Mouse (Mus musculus) kidney, embryonic 16.5 days (tissue): ENCODE measurements around the gene Fgfr2. TPM values are rescaled to one million over a fixed set of nuclear protein-coding genes. Genes with fewer than 3 reads are reported as not detected.
A peak's percentile ranks its signal among the peaks of the same experiment; 100 is the strongest.

ENCODE experiments used
- ATAC-seq: fragments of 200-750 bp; cut with Nextera tagmentation; 2 replicates; pipeline ENCODE4 v1.8.0; 2017; ENCODE audit warnings: moderate TSS enrichment; ENCODE audit not compliant: low FRiP score, low TSS enrichment
- H3K27ac ChIP-seq: fragments of 300-500 bp; sonication (generic); 2 replicates; pipeline ENCODE4 v1.5.1; 2014; ENCODE audit warnings: low read length
- H3K27me3 ChIP-seq: fragments of 300-500 bp; sonication (generic); 2 replicates; pipeline ENCODE4 v1.6.1; 2014; ENCODE audit warnings: low read length, control low read depth, mixed read lengths; ENCODE audit not compliant: insufficient read depth
- H3K36me3 ChIP-seq: fragments of 300-500 bp; sonication (generic); 2 replicates; pipeline ENCODE4 v1.6.1; 2014; ENCODE audit warnings: low read length, control low read depth, mixed read lengths; ENCODE audit not compliant: insufficient read depth
- H3K4me1 ChIP-seq: fragments of 300-500 bp; sonication (generic); 2 replicates; pipeline ENCODE4 v1.6.1; 2014; ENCODE audit warnings: low read length, control low read depth, mixed read lengths; ENCODE audit not compliant: insufficient read depth
- H3K4me2 ChIP-seq: fragments of 300-500 bp; sonication (generic); replicated peaks from 2 replicates; pipeline ENCODE4 v1.6.1; 2014; ENCODE audit warnings: low read depth, low read length
- H3K4me3 ChIP-seq: fragments of 300-500 bp; sonication (generic); 2 replicates; pipeline ENCODE4 v1.5.1; 2014; ENCODE audit warnings: mild to moderate bottlenecking, low read length
- H3K9ac ChIP-seq: fragments of 300-500 bp; sonication (generic); replicated peaks from 2 replicates; pipeline ENCODE4 v1.6.1; 2014; ENCODE audit warnings: low read length
- H3K9me3 ChIP-seq: fragments of 300-500 bp; sonication (generic); 2 replicates; pipeline ENCODE4 v1.6.1; 2016; ENCODE audit warnings: low read length, control low read depth
- WGBS: fragments of 180-500 bp; shearing (Covaris S2); extraction: QIAGEN DNeasy Blood & Tissue Kit; methylation state at CpG from one replicate; pipeline ENCODE4 v1.1.7; 2014; 5-methylcytosine and 5-hydroxymethylcytosine counted together
- polyA plus RNA-seq: library from polyadenylated mRNA; unstranded; fragments of >200 nt; fragmentation: Nextera tagmentation; extraction: Ambion mirVana; gene quantifications from 2 replicates; pipeline ENCODE4 v1.2.1, GENCODE M21; 2015

Fgfr2 gene
- polyA plus RNA-seq, 1 experiment from 2014 or later, result 118 TPM

DNA sequence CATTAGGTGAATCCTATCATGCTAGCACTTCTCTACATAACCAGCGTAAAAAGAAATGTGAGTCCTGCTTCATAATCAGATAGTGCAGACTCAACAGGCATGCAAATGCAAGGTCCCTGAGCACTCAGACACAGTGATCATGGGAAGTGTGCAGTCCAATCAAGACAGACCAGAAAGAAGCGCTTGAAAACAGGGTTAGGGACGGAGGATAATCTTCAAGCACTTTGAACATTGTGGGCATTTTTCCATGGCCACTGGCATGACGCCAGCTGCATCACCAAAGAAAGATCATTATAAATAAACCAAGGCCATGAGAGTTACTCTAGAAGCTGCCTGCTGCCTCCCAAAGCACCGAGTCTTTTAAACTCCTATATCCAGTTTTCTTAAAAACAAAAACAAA, 2923.8 kb downstream of the Fgfr2 start:
- no peak for ATAC-seq
- peaks cover 24% of the 10 kb centered on the region for H3K36me3 ChIP-seq
- no peak overlapping the region for H3K9ac ChIP-seq
- no peak overlapping the region for H3K27ac ChIP-seq
- H3K4me2 ChIP-seq, result no peak overlapping the region
- WGBS, result 84% methylated on average over 5 of the region's 5 CpGs
- H3K27me3 ChIP-seq, result no peaks in the 10 kb centered on the region
- peaks cover 33% of the 10 kb centered on the region for H3K4me1 ChIP-seq
- no peak overlapping the region for H3K4me3 ChIP-seq
- H3K9me3 ChIP-seq, result no peaks in the 10 kb centered on the region

DNA sequence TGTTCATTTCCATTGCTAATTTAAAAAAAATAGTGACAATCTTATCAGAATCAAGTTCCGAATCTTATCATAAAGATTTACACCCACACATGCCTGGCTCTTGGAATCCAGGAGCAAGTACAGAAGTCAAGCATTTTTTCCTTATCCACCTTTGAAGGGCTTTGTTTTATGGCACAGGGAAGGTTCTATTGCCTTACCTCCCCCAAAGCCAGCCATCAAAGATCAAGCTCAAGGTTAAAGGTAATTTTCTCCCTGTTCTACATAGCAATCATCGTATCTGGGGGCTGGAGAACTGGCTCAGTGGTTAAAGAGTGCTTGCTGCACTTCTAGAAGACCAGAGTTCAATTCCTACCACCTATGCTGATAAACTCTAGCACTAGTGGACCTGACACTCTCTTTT, 2928.1 kb downstream of the Fgfr2 start:
- H3K4me2 ChIP-seq, result no peak overlapping the region
- no peak for ATAC-seq
- H3K4me3 ChIP-seq, result no peak overlapping the region
- H3K27ac ChIP-seq, result no peak overlapping the region
- no peaks in the 10 kb centered on the region for H3K27me3 ChIP-seq
- peaks cover 24% of the 10 kb centered on the region for H3K36me3 ChIP-seq
- no peak overlapping the region for H3K9ac ChIP-seq
- 64% methylated on average over 2 of the region's 2 CpGs for WGBS
- no peaks in the 10 kb centered on the region for H3K9me3 ChIP-seq
- H3K4me1 ChIP-seq, result peaks cover 27% of the 10 kb centered on the region

DNA sequence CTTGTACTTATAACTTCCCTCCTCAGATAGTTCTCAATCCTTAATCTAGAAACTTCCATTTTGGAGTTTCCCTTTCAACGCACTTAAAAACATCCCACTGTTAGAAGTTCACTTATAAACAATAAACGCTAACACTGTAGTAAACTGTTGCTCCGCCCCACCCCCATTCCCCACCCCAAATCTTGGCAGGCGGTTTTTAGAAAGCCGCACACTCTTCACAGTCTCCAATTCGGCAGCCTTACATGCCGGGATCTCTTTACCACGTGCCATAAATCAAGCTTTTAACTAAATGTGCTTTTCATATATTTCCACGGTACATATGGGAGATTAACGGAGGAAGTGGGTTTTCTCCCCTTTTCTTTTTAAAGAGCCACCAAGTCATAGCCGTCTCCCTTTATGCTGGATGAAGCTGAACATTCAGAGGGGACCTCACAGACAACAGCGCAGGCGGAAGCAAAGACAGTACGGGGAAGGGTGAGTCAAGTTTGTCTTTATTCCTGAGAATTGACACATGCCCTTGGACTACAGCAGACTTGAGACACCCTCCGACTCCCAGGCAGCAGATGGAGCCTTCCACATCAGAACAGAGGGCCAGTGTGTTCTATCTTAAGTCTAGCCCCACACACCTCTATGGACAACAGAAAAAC, 2932.7 kb downstream of the Fgfr2 start:
- no peaks in the 10 kb centered on the region for H3K27me3 ChIP-seq
- WGBS, result 36% methylated on average over 15 of the region's 15 CpGs
- H3K9me3 ChIP-seq, result no peaks in the 10 kb centered on the region
- peaks cover 29% of the 10 kb centered on the region for H3K36me3 ChIP-seq
- peaks cover 19% of the 10 kb centered on the region for H3K4me1 ChIP-seq
- no peak overlapping the region for H3K9ac ChIP-seq
- H3K4me2 ChIP-seq, result 0 out of 2 replicates have a peak overlapping the region, but pooled peaks have one; percentile 19
- no peak overlapping the region for H3K4me3 ChIP-seq
- H3K27ac ChIP-seq, result 0 out of 2 replicates have a peak overlapping the region, but pooled peaks have one; percentile 5
- ATAC-seq, result no peak

DNA sequence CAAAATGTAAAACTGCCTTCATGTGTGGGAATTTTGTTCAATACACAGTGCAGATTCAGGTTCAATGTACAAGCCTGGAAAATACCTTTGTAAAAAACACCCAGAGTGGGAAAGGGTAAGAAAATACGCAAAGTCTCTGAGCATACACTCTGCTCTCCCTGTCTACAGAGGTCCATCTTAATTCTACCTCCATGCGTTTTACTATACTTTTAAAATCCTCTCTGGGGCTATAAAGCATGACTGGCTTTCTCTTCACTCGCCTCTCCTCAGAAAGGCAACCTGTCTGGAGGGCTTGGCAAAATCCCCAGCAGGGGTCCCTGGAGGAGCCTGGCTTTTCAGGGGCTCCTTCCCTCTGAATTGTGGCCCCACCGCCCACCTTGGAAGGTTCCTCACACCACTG, 2933.2 kb downstream of the Fgfr2 start:
- ATAC-seq, result no peak
- Histone ChIP-seq H3K27me3 (no peaks in the 10 kb centered on the region), H3K4me3 (no peak overlapping the region), H3K27ac (no peak overlapping the region), H3K4me2 (0 out of 2 replicates have a peak overlapping the region, but pooled peaks have one; percentile 19), H3K9me3 (no peaks in the 10 kb centered on the region), H3K4me1 (peaks cover 19% of the 10 kb centered on the region), H3K9ac (no peak overlapping the region), H3K36me3 (peaks cover 32% of the 10 kb centered on the region)
- WGBS, result 68% methylated on average over 4 of the region's 4 CpGs

DNA sequence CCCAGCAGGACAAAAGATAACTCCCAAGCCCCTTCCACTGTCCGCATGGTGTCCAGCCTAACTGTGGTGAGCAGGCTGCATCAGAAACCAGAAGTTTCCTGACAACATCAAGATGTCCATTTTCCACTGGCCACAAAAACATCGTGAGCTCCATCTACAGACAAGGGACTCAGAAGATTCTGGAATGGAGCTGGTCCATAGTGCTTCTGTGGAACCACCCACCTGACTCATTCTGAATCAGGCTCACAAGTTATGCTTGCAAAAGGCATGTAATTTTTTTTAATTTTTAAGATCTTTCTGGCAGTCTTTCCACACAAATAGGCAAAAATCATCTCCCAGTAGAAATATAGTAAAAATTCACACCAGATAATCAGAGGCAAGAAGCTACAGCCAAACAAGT, 2935.0 kb downstream of the Fgfr2 start:
- no peak overlapping the region for H3K9ac ChIP-seq
- no peaks in the 10 kb centered on the region for H3K9me3 ChIP-seq
- H3K27ac ChIP-seq, result no peak overlapping the region
- no peak overlapping the region for H3K4me2 ChIP-seq
- 98% methylated on average over 2 of the region's 2 CpGs for WGBS
- no peak for ATAC-seq
- no peak overlapping the region for H3K4me3 ChIP-seq
- no peaks in the 10 kb centered on the region for H3K27me3 ChIP-seq
- peaks cover 40% of the 10 kb centered on the region for H3K36me3 ChIP-seq
- H3K4me1 ChIP-seq, result peaks cover 13% of the 10 kb centered on the region

DNA sequence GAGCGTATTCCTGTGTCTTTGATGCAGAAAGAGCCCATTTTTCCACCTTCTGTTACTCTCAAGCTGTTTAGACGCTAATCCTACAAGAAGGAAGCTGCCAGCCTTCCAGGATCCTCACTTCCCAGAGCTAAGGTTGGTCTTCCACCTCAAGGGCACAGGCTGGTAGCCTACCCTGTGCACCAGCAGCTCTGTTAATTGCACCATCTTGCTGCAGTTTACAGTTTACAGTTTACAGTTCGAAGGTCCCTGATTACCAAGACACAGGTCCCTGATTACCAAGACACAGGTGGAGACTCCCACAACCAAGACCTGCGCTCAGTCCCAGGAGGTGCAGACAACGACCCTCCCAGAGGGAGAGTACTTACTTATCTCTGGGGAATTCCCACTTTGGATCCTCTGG, 2938.3 kb downstream of the Fgfr2 start:
- Histone ChIP-seq H3K4me2 (no peak overlapping the region), H3K4me3 (no peak overlapping the region), H3K9ac (no peak overlapping the region), H3K27me3 (no peaks in the 10 kb centered on the region), H3K36me3 (peaks cover 56% of the 10 kb centered on the region), H3K27ac (peak overlapping the region; percentile 28; the same call in 1 of the 2 replicates), H3K9me3 (no peaks in the 10 kb centered on the region), H3K4me1 (peaks cover 7% of the 10 kb centered on the region)
- no peak for ATAC-seq
- 72% methylated on average over 5 of the region's 5 CpGs for WGBS

DNA sequence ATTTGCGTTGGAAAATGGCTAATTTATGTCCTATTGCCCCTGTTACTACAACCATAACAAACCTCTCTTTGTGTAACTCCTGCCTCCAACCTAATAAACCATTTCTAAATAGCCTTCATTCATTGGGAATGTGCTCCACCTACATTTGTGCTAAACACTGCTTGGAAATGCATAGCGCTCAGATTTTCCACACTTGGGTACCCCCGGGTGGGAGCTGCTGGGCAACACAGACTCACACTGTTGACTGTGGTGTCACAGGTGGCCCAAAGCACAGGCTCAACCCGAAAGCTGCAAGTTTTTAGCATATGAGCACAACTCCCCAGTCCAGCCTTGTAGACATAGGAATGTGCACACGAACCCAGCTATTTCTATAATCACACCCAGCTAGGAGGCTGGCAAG, 2939.2 kb downstream of the Fgfr2 start:
- peak; percentile 75; the same call in 1 of the 2 replicates for ATAC-seq
- 47% methylated on average over 5 of the region's 5 CpGs for WGBS

DNA sequence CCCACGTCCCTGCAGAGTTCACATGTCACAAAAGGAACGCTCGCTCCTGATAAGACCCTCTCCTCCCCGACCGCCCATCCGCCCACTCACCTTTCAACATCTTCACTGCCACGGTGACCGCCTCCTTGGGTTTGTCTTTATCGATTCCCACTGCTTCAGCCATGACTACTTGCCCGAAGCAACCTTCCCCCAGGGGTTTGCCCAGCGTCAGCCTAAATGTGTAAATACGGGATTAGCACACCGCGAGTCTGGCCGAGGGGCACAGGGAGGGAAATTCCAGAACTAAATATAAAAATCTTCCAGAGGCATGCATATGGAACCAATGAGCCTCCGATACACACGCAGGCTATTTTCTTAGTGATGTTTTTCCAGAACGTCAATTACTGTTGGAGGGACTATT, 2940.6 kb downstream of the Fgfr2 start:
- peak overlapping the region; percentile 16; the same call in 1 of the 2 replicates for H3K4me2 ChIP-seq
- no peaks in the 10 kb centered on the region for H3K27me3 ChIP-seq
- peak overlapping the region; percentile 0; the same call in 1 of the 2 replicates for H3K27ac ChIP-seq
- no peak overlapping the region for H3K4me3 ChIP-seq
- peaks cover 7% of the 10 kb centered on the region for H3K4me1 ChIP-seq
- WGBS, result 19% methylated on average over 18 of the region's 18 CpGs
- no peaks in the 10 kb centered on the region for H3K9me3 ChIP-seq
- peaks cover 67% of the 10 kb centered on the region for H3K36me3 ChIP-seq
- no peak for ATAC-seq
- H3K9ac ChIP-seq, result no peak overlapping the region

More for the DNA sequence above, 2939.2 kb downstream of the Fgfr2 start:
- no peak overlapping the region for H3K4me2 ChIP-seq
- no peak overlapping the region for H3K4me3 ChIP-seq
- no peaks in the 10 kb centered on the region for H3K9me3 ChIP-seq
- H3K27ac ChIP-seq, result peak overlapping the region; percentile 39; the same call in 1 of the 2 replicates
- peaks cover 62% of the 10 kb centered on the region for H3K36me3 ChIP-seq
- H3K27me3 ChIP-seq, result no peaks in the 10 kb centered on the region
- no peak overlapping the region for H3K9ac ChIP-seq
- H3K4me1 ChIP-seq, result peaks cover 7% of the 10 kb centered on the region

DNA sequence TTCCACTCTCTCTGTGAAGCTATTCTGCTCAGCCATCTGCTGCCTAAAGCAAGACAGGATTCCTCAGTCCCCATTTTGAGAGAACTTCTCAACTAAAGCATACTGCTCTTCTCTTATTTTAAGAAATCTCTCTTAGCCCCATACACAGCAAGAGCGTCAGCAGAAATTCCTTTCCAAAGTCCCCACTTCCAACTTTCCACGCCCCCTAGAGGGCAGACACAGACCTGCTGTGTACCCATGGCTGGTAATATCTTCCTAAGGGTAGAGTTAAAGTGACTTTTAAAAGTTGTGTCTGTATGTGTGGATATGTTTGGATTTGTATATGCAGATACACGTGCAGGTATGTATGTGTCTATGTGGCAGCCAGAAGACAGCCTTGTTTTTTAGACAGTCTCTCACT, 2944.2 kb downstream of the Fgfr2 start:
- H3K27me3 ChIP-seq, result no peaks in the 10 kb centered on the region
- peaks cover 64% of the 10 kb centered on the region for H3K36me3 ChIP-seq
- no peak for ATAC-seq
- no peak overlapping the region for H3K4me2 ChIP-seq
- no peaks in the 10 kb centered on the region for H3K9me3 ChIP-seq
- H3K4me3 ChIP-seq, result no peak overlapping the region
- H3K4me1 ChIP-seq, result peaks cover 19% of the 10 kb centered on the region
- WGBS, result 70% methylated on average over 3 of the region's 3 CpGs
- no peak overlapping the region for H3K9ac ChIP-seq
- H3K27ac ChIP-seq, result no peak overlapping the region

DNA sequence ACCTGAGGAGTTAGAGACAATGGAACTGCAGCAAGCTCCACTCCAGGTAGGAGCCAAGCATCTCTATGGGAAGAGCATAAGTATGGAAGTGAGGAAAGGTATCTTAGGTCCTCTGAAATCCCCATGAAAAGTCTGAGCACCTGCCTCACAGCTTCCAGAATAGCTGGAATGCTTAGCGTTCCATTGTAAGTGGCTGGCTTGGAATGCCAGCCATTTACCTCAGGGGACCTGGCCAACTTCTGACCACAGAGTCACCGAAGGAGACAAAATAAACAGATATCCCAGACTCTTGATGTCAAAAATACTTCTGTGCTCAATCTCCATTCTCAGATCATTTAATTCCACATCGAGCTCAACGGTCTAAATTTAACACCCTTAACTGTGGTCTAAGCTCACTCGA, 2946.1 kb downstream of the Fgfr2 start:
- H3K36me3 ChIP-seq, result peaks cover 68% of the 10 kb centered on the region
- no peak for ATAC-seq
- 83% methylated on average over 5 of the region's 5 CpGs for WGBS

More for the DNA sequence above, 2946.1 kb downstream of the Fgfr2 start:
- Histone ChIP-seq H3K4me3 (no peak overlapping the region), H3K27ac (no peak overlapping the region), H3K4me2 (no peak overlapping the region), H3K27me3 (no peaks in the 10 kb centered on the region), H3K9me3 (no peaks in the 10 kb centered on the region), H3K4me1 (peaks cover 18% of the 10 kb centered on the region), H3K9ac (no peak overlapping the region)
